Comparison of ENCODE assay signal across 8 mouse cellular contexts in genomic region chr8:84798446-84799135, GRCm38 (mm10). TPM values are rescaled to one million over a fixed set of nuclear protein-coding genes. Genes with fewer than 3 reads are reported as not detected.
DNase-seq lines count a peak whose midpoint lies in the region; TF ChIP-seq lines count a peak whose summit lies in the region.

No protein-coding gene starts in this region.

- DNase-seq in layer of hippocampus, adult 2 months (ENCODE audit: low spot score in 2 of 2): no peak
- no peak for DNase-seq in layer of hippocampus, adult 9-10 months (ENCODE audit: low spot score)
- peak; percentile 63 to 68 for DNase-seq in cerebellum, postnatal 10 days
- peak; percentile 20 for DNase-seq in induced T-regulatory cell, adult 2 months (ENCODE audit: low read depth)
- DNase-seq in frontal cortex, adult 2 months (ENCODE audit: extremely low spot score in 1 of 2, low spot score in 1 of 2): no peak
- no peak for DNase-seq in adrenal gland, postnatal 14 days
- no peak for DNase-seq in layer of hippocampus, postnatal 14 days (ENCODE audit: low spot score in 2 of 2)

- peak overlapping the region; percentile 95 for H3K4me2 ChIP-seq in myocyte (ENCODE audit: low read depth)

- H3K27me3 ChIP-seq in myocyte (ENCODE audit: control insufficient read depth, insufficient read depth, insufficient read length): no peaks in the 10 kb centered on the region

- H3K79me2 ChIP-seq in myocyte (ENCODE audit: control insufficient read depth, insufficient read depth): peaks cover 55% of the 10 kb centered on the region

- no peak for TF ChIP-seq POLR2A in myocyte (IDR thresholded peaks at IDR 0.05; ENCODE audit: insufficient read length, low read depth)

- TF ChIP-seq CTCF in layer of hippocampus, adult 2 months (conservative IDR thresholded peaks at IDR 0.05): no peak

- peak overlapping the region; percentile 97 for H3K27ac ChIP-seq in layer of hippocampus, adult 2 months

- H3K36me3 ChIP-seq in myocyte (ENCODE audit: control insufficient read depth, insufficient read depth): peaks cover 6% of the 10 kb centered on the region

- H3K4me3 ChIP-seq in layer of hippocampus, adult 2 months: peak overlapping the region; percentile 82
- H3K4me3 ChIP-seq in myocyte: peak overlapping the region; percentile 51

- peak overlapping the region; percentile 98 for H3ac ChIP-seq in myocyte (ENCODE audit: control insufficient read depth, insufficient read length)

TF ChIP-seq in myocyte, 11 proteins besides CTCF, POLR2A, EP300 and RAD21:
- TF ChIP-seq E2F4 (IDR thresholded peaks at IDR 0.05; ENCODE audit: insufficient read depth) (no peak), REST (IDR thresholded peaks at IDR 0.05; ENCODE audit: insufficient read depth, insufficient read length) (no peak), MYOD1 (IDR thresholded peaks at IDR 0.05; ENCODE audit: control insufficient read depth in 1 of 3, insufficient read length in 2 of 3, low read depth in 2 of 3) (no peak), MYOG (IDR thresholded peaks at IDR 0.05; ENCODE audit: control insufficient read depth in 1 of 3, insufficient read depth in 1 of 3, insufficient read length in 2 of 3, low read depth in 2 of 3) (no peak), CEBPB (IDR thresholded peaks at IDR 0.05; ENCODE audit: insufficient read depth, poor library complexity, severe bottlenecking) (no peak), POLR2AphosphoS2 (IDR thresholded peaks at IDR 0.05; ENCODE audit: insufficient read length, low read depth) (no peak), MAX (IDR thresholded peaks at IDR 0.05; ENCODE audit: low read depth) (no peak), TCF3 (IDR thresholded peaks at IDR 0.05; ENCODE audit: insufficient read length, low read depth) (no peak), USF1 (IDR thresholded peaks at IDR 0.05; ENCODE audit: low read depth) (no peak)

RNA-seq across cellular contexts. Expression of gene Nfix, which starts 1.6 kb away (rescaled TPM):
- 100 to 1,000 TPM; 408 to 482 TPM for total RNA-seq in layer of hippocampus, adult 2 months (2021)
- 65.7 TPM for polyA plus RNA-seq in myocyte (2012; fragmentation: generic; extraction: Trizol)
- 51.3 and 61.3 TPM in 2 replicates for polyA plus RNA-seq in frontal cortex, adult 2 months (2012; rRNA removed)
- total RNA-seq in adrenal gland, postnatal 14 days (2021): 124 and 125 TPM in 2 replicates
- total RNA-seq in layer of hippocampus, postnatal 14 days (2021): 100 to 1,000 TPM; 519 to 562 TPM

RNA-seq across cellular contexts. Expression of gene Dand5, which starts 24.0 kb away (rescaled TPM):
- total RNA-seq in layer of hippocampus, adult 2 months (2021): 10 to 100 TPM; 11.9 TPM
- polyA plus RNA-seq in myocyte (2012; fragmentation: generic; extraction: Trizol): 6.7 TPM
- 14.6 and 15.5 TPM in 2 replicates for polyA plus RNA-seq in frontal cortex, adult 2 months (2012; rRNA removed)
- total RNA-seq in adrenal gland, postnatal 14 days (2021): 7.1 and 7.4 TPM in 2 replicates
- 1 to 10 TPM; 7.4 to 8.6 TPM for total RNA-seq in layer of hippocampus, postnatal 14 days (2021)

RNA-seq across cellular contexts. Expression of gene Gadd45gip1, which starts 32.7 kb away (rescaled TPM):
- 10 to 100 TPM; 23.3 to 26.1 TPM for total RNA-seq in layer of hippocampus, adult 2 months (2021)
- 21.8 TPM for polyA plus RNA-seq in myocyte (2012; fragmentation: generic; extraction: Trizol)
- 28.0 and 30.9 TPM in 2 replicates for polyA plus RNA-seq in frontal cortex, adult 2 months (2012; rRNA removed)
- 44.4 and 45.7 TPM in 2 replicates for total RNA-seq in adrenal gland, postnatal 14 days (2021)
- 10 to 100 TPM; 19.4 to 20.4 TPM for total RNA-seq in layer of hippocampus, postnatal 14 days (2021)

RNA-seq across cellular contexts. Expression of gene Rad23a, which starts 41.9 kb away (rescaled TPM):
- total RNA-seq in layer of hippocampus, adult 2 months (2021): 10 to 100 TPM; 63.4 to 75.9 TPM
- 139 TPM for polyA plus RNA-seq in myocyte (2012; fragmentation: generic; extraction: Trizol)
- 75.2 and 80.5 TPM in 2 replicates for polyA plus RNA-seq in frontal cortex, adult 2 months (2012; rRNA removed)
- total RNA-seq in adrenal gland, postnatal 14 days (2021): 108 TPM in 2 replicates
- total RNA-seq in layer of hippocampus, postnatal 14 days (2021): 10 to 100 TPM; 59.4 to 64.8 TPM

RNA-seq across cellular contexts. Expression of gene Calr, which starts 48.1 kb away (rescaled TPM):
- 100 to 1,000 TPM; 457 to 504 TPM for total RNA-seq in layer of hippocampus, adult 2 months (2021)
- 385 TPM for polyA plus RNA-seq in myocyte (2012; fragmentation: generic; extraction: Trizol)
- 561 and 590 TPM in 2 replicates for polyA plus RNA-seq in frontal cortex, adult 2 months (2012; rRNA removed)
- 521 and 554 TPM in 2 replicates for total RNA-seq in adrenal gland, postnatal 14 days (2021)
- total RNA-seq in layer of hippocampus, postnatal 14 days (2021): 100 to 1,000 TPM; 453 to 590 TPM

Comparison
In these comparisons a context has a peak if more than half of its experiments do, and no peak if none do; other contexts are left out.
1. DNase-seq: peak in cerebellum, postnatal 10 days (2 of 2) and induced T-regulatory cell, adult 2 months (single experiment); none in layer of hippocampus, adult 2 months (0 of 2), layer of hippocampus, adult 9-10 months (single experiment), frontal cortex, adult 2 months (0 of 2), adrenal gland, postnatal 14 days (single experiment) and layer of hippocampus, postnatal 14 days (0 of 2).